Mouse (Mus musculus) adrenal gland, adult 18-20 months (tissue): Measurements from ENCODE around the gene Dlgap4. TPM values are rescaled to one million over a fixed set of nuclear protein-coding genes. Genes with fewer than 3 reads are reported as not detected.

Experiments
- DNase-seq, 2 experiments: peaks; one replicate each; pipeline ENCODE4 v3.0.0; 2021 to 2022; ENCODE audit warnings: low spot score in 2 of 2
- total RNA-seq, 2 experiments: library from RNA; stranded (reverse); gene quantifications; 1 replicate in 1 of 2; 2 replicates in 1 of 2; pipeline ENCODE4 v1.2.3; 2021

Dlgap4 gene
- total RNA-seq, 2 experiments from 2014 or later = 43.2 to 60.8 TPM

DNA sequence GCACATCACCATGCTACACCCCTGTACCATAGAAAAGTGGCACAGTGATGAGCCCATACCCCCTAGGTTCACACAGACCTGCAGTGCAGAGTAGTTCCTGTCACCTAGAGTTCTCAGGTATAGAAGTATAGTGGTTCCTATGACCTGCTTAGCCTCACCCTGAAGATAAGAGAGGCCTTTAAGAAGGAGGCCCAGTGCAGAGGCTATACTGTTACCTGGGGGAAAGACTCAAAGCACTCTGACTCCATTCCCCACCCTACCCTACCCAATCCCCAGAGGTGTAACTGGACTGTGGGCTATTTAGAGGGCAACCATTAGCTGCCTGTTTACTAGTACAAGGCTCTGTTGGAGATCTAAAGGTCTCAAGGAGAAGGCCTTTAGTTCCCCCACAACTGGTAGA is 118.1 kb downstream of the Dlgap4 start:
- no peak for DNase-seq

DNA sequence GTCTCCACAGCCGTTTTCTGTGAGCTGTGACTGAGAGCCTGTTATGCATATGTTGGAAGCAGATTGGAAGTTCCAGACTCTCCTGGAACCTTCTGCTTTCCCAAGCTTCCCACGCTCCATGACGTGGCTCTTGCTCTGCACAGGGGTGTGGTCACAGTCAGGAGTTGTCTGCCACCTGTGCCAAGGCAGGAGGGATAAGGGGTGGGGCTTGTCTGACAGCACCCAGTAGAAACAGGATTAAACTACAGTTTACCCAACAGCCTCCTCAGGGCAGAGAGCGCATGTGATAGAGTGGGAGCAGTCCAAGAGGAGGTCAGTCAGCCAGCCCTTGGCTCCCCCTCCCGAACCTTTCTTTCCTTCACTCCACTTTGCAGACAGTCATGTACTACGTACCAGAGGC is 118.6 kb downstream of the Dlgap4 start:
- DNase-seq = no peak

GRCm38 (mm10) chr2:156735761-156736335 is 122.3 kb downstream of the Dlgap4 start:
- no peak for DNase-seq

- DNase-seq = no peak
Measured at GRCm38 (mm10) chr2:156736846-156737245, 123.3 kb downstream of the Dlgap4 start.

DNA sequence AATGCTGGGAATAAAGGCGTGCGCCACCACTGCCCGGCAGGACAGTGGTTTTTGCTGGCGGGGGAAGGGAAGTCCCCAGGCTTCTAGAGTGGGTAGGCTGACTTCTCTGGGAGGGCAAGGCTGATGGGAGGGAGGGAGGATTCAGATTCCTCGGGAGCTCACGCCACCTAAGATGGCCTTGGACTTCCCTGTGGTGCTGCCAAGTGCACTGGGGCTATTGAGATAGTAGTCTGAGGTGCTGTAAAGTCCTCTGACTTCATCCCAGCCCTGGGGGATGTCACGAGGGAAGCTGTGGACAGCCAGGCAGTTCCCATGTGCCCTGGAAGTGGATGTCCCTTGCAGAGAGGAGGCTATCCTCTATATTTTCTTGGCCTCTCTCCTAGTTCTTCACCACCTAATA is 124.5 kb downstream of the Dlgap4 start:
- DNase-seq = no peak

DNA sequence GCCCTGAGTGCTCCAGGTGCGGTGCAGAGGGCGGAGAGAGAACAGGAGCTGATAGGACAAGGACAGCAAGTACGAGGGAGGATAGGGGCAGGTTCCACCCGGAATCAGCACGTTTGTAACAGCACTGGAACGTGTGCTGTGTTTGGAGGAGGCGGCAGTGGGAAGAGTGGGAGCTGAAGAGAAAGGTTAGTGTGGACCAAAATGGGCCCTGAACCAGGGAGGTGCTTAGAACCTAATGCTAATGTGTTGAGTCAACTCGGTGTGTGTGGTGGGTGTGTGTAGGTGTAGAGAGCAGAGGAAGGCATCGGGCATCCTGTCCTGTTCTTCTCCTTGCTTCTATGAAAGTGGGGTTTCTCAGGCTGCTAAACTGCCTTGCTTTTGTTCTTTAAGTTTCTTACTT is 127.8 kb downstream of the Dlgap4 start:
- DNase-seq = no peak

DNA sequence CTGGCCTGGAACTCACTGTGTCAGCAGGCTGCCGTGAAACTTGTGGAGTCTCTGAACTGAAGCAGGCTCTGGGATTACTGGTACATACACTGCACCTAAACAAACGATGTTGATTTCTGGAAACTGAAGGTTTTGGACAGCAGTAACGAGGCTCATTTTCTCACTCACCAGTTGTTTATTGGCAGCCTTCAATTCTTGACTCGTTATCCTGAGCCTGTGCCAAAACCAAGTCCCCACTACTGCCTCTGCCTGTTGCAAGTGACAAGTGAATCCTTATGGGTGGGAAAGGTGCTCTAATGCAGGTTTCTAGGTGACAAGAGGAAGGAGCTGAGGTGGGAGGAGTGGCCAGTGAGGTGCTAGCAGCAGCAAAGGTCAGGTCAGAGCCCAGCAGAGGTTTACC is 128.5 kb downstream of the Dlgap4 start:
- no peak for DNase-seq

GRCm38 (mm10) chr2:156743248-156743647 is 129.7 kb downstream of the Dlgap4 start:
- DNase-seq = no peak

- no peak for DNase-seq
Measured at GRCm38 (mm10) chr2:156744414-156744813, 130.9 kb downstream of the Dlgap4 start.

DNA sequence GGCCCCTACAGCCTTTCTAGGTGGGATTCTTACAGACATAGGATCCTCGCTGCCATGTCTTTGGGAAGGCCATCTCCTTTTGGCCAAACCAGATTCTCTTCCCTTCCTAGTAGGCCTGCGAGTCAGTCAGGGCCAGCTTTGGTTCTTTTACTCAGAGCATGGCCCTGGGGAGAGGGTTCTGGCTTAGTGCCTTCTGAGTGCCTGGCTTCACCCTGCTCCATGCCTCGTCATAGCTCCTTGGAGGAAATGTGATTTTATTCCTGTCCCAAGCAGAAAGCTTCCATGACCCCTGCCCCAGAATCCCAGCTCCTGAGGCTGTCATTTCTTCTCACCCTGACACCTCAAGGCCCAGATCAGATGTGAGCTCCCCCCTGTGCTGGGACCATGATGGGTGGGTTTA is 133.8 kb downstream of the Dlgap4 start:
- no peak for DNase-seq

DNA sequence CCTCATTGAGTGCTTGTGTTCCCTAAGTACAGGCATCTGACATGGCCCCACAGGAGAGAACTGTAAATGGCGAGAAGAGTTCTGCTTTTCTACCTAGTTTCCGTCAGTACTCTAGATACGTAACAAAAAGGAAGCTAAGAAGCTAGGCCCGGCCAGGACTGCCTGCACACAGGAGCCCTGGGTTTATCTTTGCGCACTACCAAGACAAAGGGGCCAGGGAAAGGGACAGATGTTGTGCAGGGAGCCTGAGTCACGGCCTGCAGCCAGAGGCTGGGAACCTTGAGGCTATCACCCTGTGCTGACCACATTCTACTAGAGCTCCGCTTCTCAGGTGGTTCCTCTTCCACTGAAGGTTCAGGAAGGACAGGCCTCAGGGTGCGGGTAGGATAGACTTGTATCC is 136.2 kb downstream of the Dlgap4 start:
- DNase-seq = no peak

GRCm38 (mm10) chr2:156756937-156757336 is 143.4 kb downstream of the Dlgap4 start:
- no peak for DNase-seq

DNA sequence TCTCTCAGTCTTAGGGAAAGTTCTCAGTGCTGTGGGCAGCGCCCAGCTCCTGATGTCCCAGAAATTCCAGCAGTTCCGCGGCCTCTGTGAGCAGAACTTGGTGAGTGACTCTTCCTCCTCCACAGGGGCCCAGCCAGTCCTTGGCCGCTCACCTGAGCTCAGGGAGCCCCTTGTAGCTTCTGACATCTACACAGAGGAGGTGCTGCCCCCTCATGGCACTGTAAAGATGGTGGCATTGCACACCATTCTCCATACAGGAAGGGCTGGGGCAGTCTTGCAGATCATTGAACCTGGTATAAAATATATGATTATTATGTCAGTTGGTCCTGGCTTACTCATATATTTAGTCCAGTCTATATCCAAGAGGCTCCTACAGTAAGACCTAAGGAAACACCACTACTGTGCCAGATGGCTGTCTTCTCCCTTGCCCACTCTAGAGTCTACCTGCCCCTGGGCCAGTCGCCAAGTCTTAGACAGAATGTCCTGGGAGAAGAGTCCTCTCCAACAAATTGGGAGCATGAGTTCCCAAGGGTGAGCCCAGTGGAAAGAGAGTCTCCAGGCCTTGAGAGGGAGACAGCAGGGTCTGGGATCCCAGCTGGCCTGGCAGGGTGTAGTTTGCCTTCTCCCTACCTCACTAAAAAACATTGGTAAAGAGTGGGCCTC is 147.5 kb downstream of the Dlgap4 start:
- DNase-seq = no peak

GRCm38 (mm10) chr2:156761521-156762278 is 148.2 kb downstream of the Dlgap4 start:
- no peak for DNase-seq

DNA sequence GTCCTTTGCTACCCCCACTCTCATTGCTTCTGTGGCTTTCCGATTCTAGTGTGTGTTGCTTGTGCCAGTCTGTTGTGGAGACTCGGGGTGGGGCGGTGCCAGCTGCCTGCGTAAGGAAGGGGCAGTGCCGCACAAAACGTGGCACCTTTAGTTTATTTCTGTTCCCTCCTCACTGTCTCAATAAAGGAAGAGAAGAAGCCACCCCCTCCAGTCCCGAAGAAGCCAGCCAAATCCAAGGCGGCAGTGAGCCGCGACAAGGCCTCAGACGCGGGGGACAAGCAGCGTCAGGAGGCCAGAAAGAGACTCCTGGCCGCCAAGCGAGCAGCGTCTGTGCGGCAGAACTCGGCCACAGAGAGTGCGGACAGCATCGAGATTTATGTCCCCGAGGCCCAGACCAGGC is 149.0 kb downstream of the Dlgap4 start:
- no peak for DNase-seq

DNA sequence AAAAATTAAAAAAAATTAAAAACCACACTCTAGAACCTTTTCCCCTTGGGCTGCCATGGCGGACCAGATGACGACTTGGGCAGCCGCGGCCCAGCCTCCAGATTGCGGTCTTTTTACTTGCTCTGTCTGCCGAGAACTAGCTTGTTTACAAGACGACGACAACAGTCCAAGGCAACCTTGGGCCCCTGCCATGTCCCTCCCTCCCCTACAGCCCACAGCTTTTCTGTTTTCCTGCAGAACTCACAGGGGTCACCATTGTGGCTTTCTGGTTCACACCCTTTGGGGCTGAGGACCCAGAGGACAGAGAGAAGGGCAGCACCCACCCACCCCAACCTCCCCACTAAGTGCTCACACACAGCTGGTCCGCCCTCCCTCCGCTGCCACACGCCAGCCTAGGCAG is 149.6 kb downstream of the Dlgap4 start:
- peak in 1 of 2 experiments; percentile 51 for DNase-seq

GRCm38 (mm10) chr2:156764022-156764421 is 150.5 kb downstream of the Dlgap4 start:
- no peak for DNase-seq

GRCm38 (mm10) chr2:156764747-156765146 is 151.2 kb downstream of the Dlgap4 start:
- no peak for DNase-seq

DNA sequence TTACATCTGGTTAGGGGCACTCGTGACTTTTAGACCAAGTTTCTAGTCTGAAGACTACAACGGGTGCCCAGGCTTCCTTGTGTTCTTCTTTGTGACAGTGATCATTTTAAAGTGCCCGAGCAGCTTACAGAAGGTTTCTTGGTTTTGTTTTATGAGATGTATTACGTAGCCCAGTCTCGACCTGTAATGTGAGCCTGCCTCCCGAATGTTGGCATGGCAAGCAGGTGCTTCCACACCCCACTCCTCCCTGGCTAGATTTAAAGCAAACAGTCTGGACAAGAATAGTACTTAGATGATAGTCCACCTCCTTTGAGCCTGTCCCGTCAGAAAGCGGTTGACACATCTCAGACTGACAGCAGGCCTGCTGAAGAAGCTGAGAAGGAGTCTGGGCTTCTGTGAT is 152.1 kb downstream of the Dlgap4 start:
- DNase-seq = no peak

DNA sequence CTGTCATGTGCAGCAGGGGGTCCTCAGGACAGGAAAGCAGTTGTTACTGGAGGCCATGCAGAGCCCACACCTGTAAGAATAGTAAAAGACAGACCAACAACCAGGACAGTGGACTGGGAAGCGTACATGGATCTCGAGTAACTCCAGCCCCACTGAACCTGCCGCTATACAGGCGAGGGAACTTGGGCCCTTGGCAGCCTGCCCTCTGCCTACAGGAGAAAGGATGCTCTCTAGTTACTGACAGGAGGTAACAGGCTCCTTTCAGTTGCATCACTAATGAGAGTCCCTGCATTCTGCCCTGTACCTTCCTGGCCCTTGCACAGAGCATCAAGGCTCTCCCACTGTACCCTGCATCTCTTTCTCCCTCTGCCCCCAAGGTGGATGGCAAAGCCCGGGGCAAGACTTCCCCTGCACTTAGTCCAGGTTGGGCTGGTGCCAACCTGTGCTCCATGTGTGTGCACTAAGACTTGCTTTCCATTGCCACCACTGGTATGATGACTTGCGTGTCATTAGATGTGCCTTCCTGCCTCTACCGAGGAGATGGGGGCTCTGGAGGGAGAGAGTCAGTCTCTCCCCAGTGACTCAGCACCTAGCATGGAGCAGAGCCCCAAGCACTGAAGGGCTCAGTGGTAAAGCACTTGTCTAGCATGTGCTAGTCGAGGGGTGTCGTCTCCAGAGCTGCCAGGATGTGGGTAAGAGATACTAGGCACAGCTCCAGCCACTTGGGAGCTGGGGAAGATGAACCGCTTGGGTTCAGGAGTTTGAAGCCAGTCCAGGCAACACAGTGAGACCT is 152.9 kb downstream of the Dlgap4 start:
- no peak for DNase-seq

- DNase-seq = no peak
Measured at GRCm38 (mm10) chr2:156767108-156767507, 153.6 kb downstream of the Dlgap4 start.

- peak in 1 of 2 experiments; percentile 16 for DNase-seq
Measured at GRCm38 (mm10) chr2:156769274-156769673, 155.8 kb downstream of the Dlgap4 start.
